Mouse (Mus musculus): ENCODE measurements around the gene Mrps23.

- TF ChIP-seq CTCF (IDR thresholded peaks at IDR 0.05; ENCODE audit: low read depth) (peak; percentile 95), EP300 (optimal IDR thresholded peaks at IDR 0.05) (no peak)
Measured at GRCm38 (mm10) chr11:88187417-88188133, 16.6 kb upstream of the Mrps23 start.

Data from stomach, postnatal 0 days (tissue).